Mouse (Mus musculus) erythroblast, embryonic 14.5 days (primary cell): ENCODE measurements around the gene Polr3k. TPM values are rescaled to one million over a fixed set of nuclear protein-coding genes. Genes with fewer than 3 reads are reported as not detected.

ENCODE experiments used
- H3K27me3 ChIP-seq: 2 replicates; pipeline ENCODE4 v1.6.1; 2012; ENCODE audit warnings: inconsistent platforms; ENCODE audit not compliant: control insufficient read depth
- H3K36me3 ChIP-seq: 2 replicates; pipeline ENCODE4 v1.6.1; 2012; ENCODE audit warnings: mild to moderate bottlenecking, inconsistent platforms; ENCODE audit not compliant: control insufficient read depth
- H3K4me1 ChIP-seq: 2 replicates; pipeline ENCODE4 v1.6.1; 2012; ENCODE audit warnings: inconsistent platforms; ENCODE audit not compliant: control insufficient read depth
- H3K4me3 ChIP-seq: replicated peaks from 2 replicates; pipeline ENCODE3; 2012; ENCODE audit warnings: moderate library complexity, mild to moderate bottlenecking, inconsistent platforms
- H3K9me3 ChIP-seq: 2 replicates; pipeline ENCODE4 v1.6.1; 2012; ENCODE audit warnings: low read length, inconsistent platforms, mixed read lengths; ENCODE audit not compliant: control insufficient read depth
- GATA1 ChIP-seq: IDR thresholded peaks from 2 replicates; pipeline ENCODE4 v1.6.1; 2012; ENCODE audit warnings: low read length, inconsistent platforms, mixed read lengths
- TAL1 ChIP-seq: IDR thresholded peaks from 3 replicates; pipeline ENCODE4 v1.6.1; 2012; ENCODE audit warnings: low read length, inconsistent platforms, mixed read lengths
- polyA plus RNA-seq: library from polyadenylated mRNA; stranded (reverse); fragments of >175 nt; gene quantifications from 2 replicates; pipeline ENCODE4 v1.2.3, GENCODE M21; 2012

Gene Polr3k
- 0.13 and 0.36 TPM in 2 replicates for polyA plus RNA-seq

- H3K27me3 ChIP-seq: no peaks in the 10 kb centered on the region
- peaks cover 38% of the 10 kb centered on the region for H3K36me3 ChIP-seq
- H3K9me3 ChIP-seq: no peaks in the 10 kb centered on the region
- H3K4me1 ChIP-seq: peaks cover 29% of the 10 kb centered on the region
- no peak for TF ChIP-seq TAL1
- TF ChIP-seq GATA1: peak; percentile 46
- H3K4me3 ChIP-seq: peak within 1 kb of the TSS; percentile 78
These were observed at the start of gene Polr3k for GRCm38 (mm10) chr2:181863791-181864535. TSS of gene Polr3k (plus strand) at chr2:181864337.

- Histone ChIP-seq H3K9me3 (no peaks in the 10 kb centered on the region), H3K4me1 (peaks cover 34% of the 10 kb centered on the region), H3K27me3 (no peaks in the 10 kb centered on the region), H3K36me3 (no peaks in the 10 kb centered on the region), H3K4me3 (no peak overlapping the region)
- TF ChIP-seq TAL1 (peak; percentile 57), GATA1 (no peak)
These were observed 35.0 kb upstream of the Polr3k start for GRCm38 (mm10) chr2:181829032-181829650.

- H3K27me3 ChIP-seq: no peaks in the 10 kb centered on the region
- no peaks in the 10 kb centered on the region for H3K9me3 ChIP-seq
- TF ChIP-seq TAL1 (no peak), GATA1 (no peak)
- no peaks in the 10 kb centered on the region for H3K36me3 ChIP-seq
- H3K4me3 ChIP-seq: no peak overlapping the region
- H3K4me1 ChIP-seq: peaks cover 46% of the 10 kb centered on the region
These were observed 31.4 kb upstream of the Polr3k start for GRCm38 (mm10) chr2:181832745-181833144.

- H3K4me1 ChIP-seq: peaks cover 29% of the 10 kb centered on the region
- no peak for TF ChIP-seq TAL1
- TF ChIP-seq GATA1: no peak
- peaks cover 17% of the 10 kb centered on the region for H3K36me3 ChIP-seq
- H3K9me3 ChIP-seq: no peaks in the 10 kb centered on the region
- no peaks in the 10 kb centered on the region for H3K27me3 ChIP-seq
- H3K4me3 ChIP-seq: peak within 1 kb of the TSS; percentile 82
These were observed 26.5 kb upstream of the Polr3k start, which contains the start of gene Pcmtd2 for GRCm38 (mm10) chr2:181837372-181838292. TSS of gene Pcmtd2 (plus strand) at chr2:181837854.

- peaks cover 23% of the 10 kb centered on the region for H3K36me3 ChIP-seq
- peak overlapping the region; percentile 82 for H3K4me3 ChIP-seq
- TF ChIP-seq TAL1 (no peak), GATA1 (no peak)
These were observed 25.9 kb upstream of the Polr3k start for GRCm38 (mm10) chr2:181838293-181838680.

GRCm38 (mm10) chr2:181845709-181846394 is 18.3 kb upstream of the Polr3k start:
- no peaks in the 10 kb centered on the region for H3K27me3 ChIP-seq
- TF ChIP-seq GATA1: no peak
- no peak for TF ChIP-seq TAL1
- no peaks in the 10 kb centered on the region for H3K9me3 ChIP-seq
- no peak overlapping the region for H3K4me3 ChIP-seq
- H3K4me1 ChIP-seq: peaks cover 2% of the 10 kb centered on the region
- H3K36me3 ChIP-seq: peaks cover 78% of the 10 kb centered on the region

More at GRCm38 (mm10) chr2:181838293-181838680, 25.9 kb upstream of the Polr3k start:
- Histone ChIP-seq H3K9me3 (no peaks in the 10 kb centered on the region), H3K4me1 (peaks cover 27% of the 10 kb centered on the region), H3K27me3 (no peaks in the 10 kb centered on the region)

- Histone ChIP-seq H3K4me1 (peaks cover 27% of the 10 kb centered on the region), H3K9me3 (no peaks in the 10 kb centered on the region), H3K27me3 (no peaks in the 10 kb centered on the region), H3K36me3 (peaks cover 40% of the 10 kb centered on the region), H3K4me3 (peak overlapping the region; percentile 78)
- TF ChIP-seq GATA1 (no peak), TAL1 (no peak)
These were observed 361 bp downstream of the Polr3k start for GRCm38 (mm10) chr2:181864536-181864860.

- Histone ChIP-seq H3K4me1 (peaks cover 27% of the 10 kb centered on the region), H3K27me3 (no peaks in the 10 kb centered on the region), H3K9me3 (no peaks in the 10 kb centered on the region), H3K4me3 (no peak overlapping the region), H3K36me3 (peaks cover 53% of the 10 kb centered on the region)
- no peak for TF ChIP-seq TAL1
These were observed 2.8 kb downstream of the Polr3k start for GRCm38 (mm10) chr2:181866931-181867330.
